Mouse (Mus musculus) liver, embryonic 13.5 days (tissue): ENCODE measurements at regions not wholly inside any gene's neighbourhood (a gene's known extent, or its start where the extent isn't known, plus 50 kb on each side); places are given as distances from the start of the nearest gene placed in this dataset.

Source experiments
- ATAC-seq: fragments of 200-750 bp; cut with Nextera tagmentation; 2 replicates; pipeline ENCODE4 v1.8.0; 2017; ENCODE audit warnings: low read depth, mild to moderate bottlenecking, moderate number of reproducible peaks, moderate library complexity
- DNase-seq: peaks from one replicate; pipeline ENCODE4 v3.0.0; 2022
- H3K27ac ChIP-seq: fragments of 300-500 bp; sonication (generic); 2 replicates; pipeline ENCODE4 v1.5.1; 2015; ENCODE audit warnings: moderate library complexity, mild to moderate bottlenecking, inconsistent platforms
- H3K27me3 ChIP-seq: fragments of 300-500 bp; sonication (generic); 2 replicates; pipeline ENCODE4 v1.6.1; 2015; ENCODE audit warnings: mild to moderate bottlenecking, inconsistent platforms
- H3K36me3 ChIP-seq: fragments of 300-500 bp; sonication (generic); 2 replicates; pipeline ENCODE4 v1.6.1; 2015; ENCODE audit warnings: mild to moderate bottlenecking, inconsistent platforms
- H3K4me1 ChIP-seq: fragments of 300-500 bp; sonication (generic); replicated peaks from 2 replicates; pipeline ENCODE4 v1.6.1; 2015; ENCODE audit warnings: inconsistent platforms
- H3K4me2 ChIP-seq: fragments of 300-500 bp; sonication (generic); 2 replicates; pipeline ENCODE4 v1.6.1; 2015; ENCODE audit warnings: inconsistent platforms, mild to moderate bottlenecking, moderate library complexity
- H3K4me3 ChIP-seq: fragments of 300-500 bp; sonication (generic); replicated peaks from 2 replicates; pipeline ENCODE4 v1.5.1; 2015; ENCODE audit warnings: mild to moderate bottlenecking, inconsistent platforms
- H3K9ac ChIP-seq: fragments of 300-500 bp; sonication (generic); 2 replicates; pipeline ENCODE4 v1.6.1; 2015; ENCODE audit warnings: mild to moderate bottlenecking, inconsistent platforms
- H3K9me3 ChIP-seq: fragments of 300-500 bp; sonication (generic); replicated peaks from 2 replicates; pipeline ENCODE4 v1.6.1; 2016; ENCODE audit warnings: inconsistent platforms
- WGBS: fragments of 180-500 bp; shearing (Covaris S2); methylation state at CpG from one replicate; pipeline ENCODE4 v1.1.7; 2015; ENCODE audit not compliant: insufficient replicate concordance; 5-methylcytosine and 5-hydroxymethylcytosine counted together

DNA sequence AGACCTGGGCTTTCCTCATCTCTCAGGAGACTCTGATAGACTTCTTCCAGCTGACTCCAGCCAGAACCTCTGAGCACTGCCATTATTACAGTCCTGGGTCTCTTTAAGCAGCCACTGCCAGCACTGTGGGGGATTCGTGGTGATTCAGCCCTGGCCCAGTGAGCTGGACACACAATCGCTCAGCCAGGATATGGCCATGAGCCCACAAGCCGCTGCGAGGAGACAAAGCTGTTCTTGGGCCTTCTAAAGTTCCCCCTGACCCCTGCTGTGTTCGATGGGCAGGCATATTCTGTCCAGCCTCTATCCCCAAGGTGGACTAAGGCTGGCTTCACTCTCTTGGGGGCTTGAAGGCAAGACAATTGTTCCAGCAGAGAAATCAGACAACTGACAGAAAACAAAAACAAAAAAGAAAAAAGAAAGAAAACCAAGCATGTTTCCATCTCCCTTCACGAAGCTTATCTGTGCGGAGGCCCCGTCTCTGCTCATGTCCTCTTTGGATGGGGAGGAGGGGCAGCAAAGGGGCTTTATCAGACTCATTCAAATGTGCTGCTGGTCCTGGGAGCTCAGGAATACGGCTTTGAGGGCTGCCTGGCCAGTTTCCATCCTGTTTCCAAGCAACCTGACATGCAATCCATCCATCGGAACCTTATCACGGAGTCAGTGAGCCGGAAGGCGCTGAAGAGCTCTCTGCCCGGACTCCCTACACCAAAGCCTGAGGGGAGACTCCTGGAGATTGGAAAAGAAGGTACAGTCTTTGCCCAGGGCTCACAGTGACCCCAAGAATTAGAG, 362.0 kb downstream of the Sox9 start:
- no peaks in the 10 kb centered on the region for H3K27me3 ChIP-seq
- H3K27ac ChIP-seq, result no peak overlapping the region
- no peak overlapping the region for H3K4me3 ChIP-seq
- H3K36me3 ChIP-seq, result no peaks in the 10 kb centered on the region
- no peaks in the 10 kb centered on the region for H3K9me3 ChIP-seq
- WGBS, result 54% methylated on average over 14 of the region's 14 CpGs
- H3K4me2 ChIP-seq, result no peak overlapping the region
- no peak for DNase-seq
- peaks cover 14% of the 10 kb centered on the region for H3K4me1 ChIP-seq
- no peak for ATAC-seq
- H3K9ac ChIP-seq, result no peak overlapping the region

DNA sequence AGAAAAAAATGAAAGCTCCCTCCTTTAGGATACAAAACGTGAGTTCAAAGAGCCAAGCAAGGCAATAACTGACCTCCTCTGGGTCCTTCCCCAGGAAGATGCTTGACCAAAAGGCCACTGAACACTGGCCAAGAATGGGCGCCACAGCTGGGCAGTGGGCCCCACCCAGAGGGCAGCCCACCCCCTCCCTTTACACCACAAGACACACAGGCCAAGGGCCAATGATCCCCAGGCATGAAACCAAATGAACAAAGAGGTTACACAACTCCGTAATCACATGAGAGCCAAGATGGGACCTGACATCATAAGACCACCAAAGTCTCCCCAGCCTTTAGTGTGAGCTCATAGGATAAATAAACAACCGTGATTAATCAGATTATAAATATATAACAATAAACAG, 363.7 kb downstream of the Sox9 start:
- ATAC-seq (no peak), DNase-seq (no peak)
- Histone ChIP-seq H3K4me3 (no peak overlapping the region), H3K27ac (no peak overlapping the region), H3K36me3 (no peaks in the 10 kb centered on the region), H3K27me3 (no peaks in the 10 kb centered on the region), H3K9me3 (no peaks in the 10 kb centered on the region), H3K9ac (no peak overlapping the region), H3K4me1 (peaks cover 14% of the 10 kb centered on the region), H3K4me2 (no peak overlapping the region)
- 67% methylated on average over 4 of the region's 4 CpGs for WGBS

GRCm38 (mm10) chr11:113146762-113147161, 364.7 kb downstream of the Sox9 start:
- Histone ChIP-seq H3K4me3 (no peak overlapping the region), H3K9ac (no peak overlapping the region), H3K9me3 (no peaks in the 10 kb centered on the region), H3K4me2 (no peak overlapping the region), H3K36me3 (no peaks in the 10 kb centered on the region), H3K4me1 (peaks cover 14% of the 10 kb centered on the region), H3K27me3 (no peaks in the 10 kb centered on the region), H3K27ac (no peak overlapping the region)
- DNase-seq, result no peak
- WGBS, result 83% methylated on average over 8 of the region's 8 CpGs
- ATAC-seq, result no peak

DNA sequence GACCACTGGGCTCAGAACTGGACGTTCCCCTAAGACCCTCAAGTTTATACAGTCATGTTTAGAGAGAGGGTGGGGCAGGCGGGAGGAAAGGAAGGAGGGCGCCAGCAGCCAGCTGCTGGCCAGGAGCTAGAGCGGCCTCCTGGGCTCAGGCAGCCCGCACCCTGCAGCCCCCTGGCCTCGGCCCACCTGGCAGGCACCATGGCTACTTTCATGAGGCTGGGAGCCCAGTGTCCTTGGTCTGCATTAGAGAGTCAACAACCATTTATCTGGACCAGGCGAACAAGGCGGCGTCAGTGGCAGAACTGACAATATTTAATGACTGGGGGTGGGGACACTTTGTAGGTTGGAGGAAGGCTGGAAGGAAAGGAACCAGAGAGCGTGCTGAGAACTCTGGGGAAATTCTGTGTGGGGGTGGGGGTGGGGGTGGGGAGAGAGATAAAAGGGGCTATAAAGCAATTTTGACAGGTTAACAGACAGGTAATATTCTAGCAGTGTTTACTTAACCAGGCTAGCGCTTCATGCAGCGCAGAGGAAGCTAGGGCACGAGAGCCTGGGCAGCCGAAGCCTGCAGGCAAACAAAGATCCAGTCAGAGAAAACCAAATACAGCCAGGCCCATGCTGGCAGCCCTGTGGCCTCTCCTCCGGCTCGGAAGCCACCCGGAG, 365.6 kb downstream of the Sox9 start:
- Histone ChIP-seq H3K27ac (no peak overlapping the region), H3K9me3 (no peaks in the 10 kb centered on the region), H3K4me3 (no peak overlapping the region), H3K27me3 (no peaks in the 10 kb centered on the region), H3K9ac (no peak overlapping the region), H3K4me1 (peaks cover 14% of the 10 kb centered on the region), H3K36me3 (no peaks in the 10 kb centered on the region), H3K4me2 (peak overlapping the region; percentile 5; the same call in 1 of the 2 replicates)
- 66% methylated on average over 17 of the region's 17 CpGs for WGBS
- DNase-seq, result no peak
- no peak for ATAC-seq

GRCm38 (mm10) chr11:113148198-113148537, 366.1 kb downstream of the Sox9 start:
- H3K9ac ChIP-seq, result no peak overlapping the region
- H3K9me3 ChIP-seq, result no peaks in the 10 kb centered on the region
- peaks cover 14% of the 10 kb centered on the region for H3K4me1 ChIP-seq
- H3K4me3 ChIP-seq, result no peak overlapping the region
- H3K4me2 ChIP-seq, result peak overlapping the region; percentile 5; the same call in 1 of the 2 replicates
- H3K27ac ChIP-seq, result no peak overlapping the region
- no peak for DNase-seq
- 71% methylated on average over 9 of the region's 9 CpGs for WGBS
- no peaks in the 10 kb centered on the region for H3K36me3 ChIP-seq
- no peak for ATAC-seq
- no peaks in the 10 kb centered on the region for H3K27me3 ChIP-seq

GRCm38 (mm10) chr11:113155515-113155914, 373.5 kb downstream of the Sox9 start:
- no peaks in the 10 kb centered on the region for H3K27me3 ChIP-seq
- no peak overlapping the region for H3K9ac ChIP-seq
- H3K9me3 ChIP-seq, result no peaks in the 10 kb centered on the region
- no peak overlapping the region for H3K4me3 ChIP-seq
- ATAC-seq, result no peak
- no peak overlapping the region for H3K27ac ChIP-seq
- 82% methylated on average over 6 of the region's 6 CpGs for WGBS
- H3K4me1 ChIP-seq, result no peaks in the 10 kb centered on the region
- DNase-seq, result no peak
- no peak overlapping the region for H3K4me2 ChIP-seq
- no peaks in the 10 kb centered on the region for H3K36me3 ChIP-seq

GRCm38 (mm10) chr11:113163941-113164340, 381.9 kb downstream of the Sox9 start:
- ATAC-seq, result no peak
- no peaks in the 10 kb centered on the region for H3K9me3 ChIP-seq
- H3K27ac ChIP-seq, result no peak overlapping the region
- no peaks in the 10 kb centered on the region for H3K36me3 ChIP-seq
- DNase-seq, result no peak
- H3K27me3 ChIP-seq, result no peaks in the 10 kb centered on the region
- 27% methylated on average over 3 of the region's 3 CpGs for WGBS
- H3K4me1 ChIP-seq, result peaks cover 23% of the 10 kb centered on the region
- H3K9ac ChIP-seq, result no peak overlapping the region
- no peak overlapping the region for H3K4me2 ChIP-seq
- H3K4me3 ChIP-seq, result no peak overlapping the region

DNA sequence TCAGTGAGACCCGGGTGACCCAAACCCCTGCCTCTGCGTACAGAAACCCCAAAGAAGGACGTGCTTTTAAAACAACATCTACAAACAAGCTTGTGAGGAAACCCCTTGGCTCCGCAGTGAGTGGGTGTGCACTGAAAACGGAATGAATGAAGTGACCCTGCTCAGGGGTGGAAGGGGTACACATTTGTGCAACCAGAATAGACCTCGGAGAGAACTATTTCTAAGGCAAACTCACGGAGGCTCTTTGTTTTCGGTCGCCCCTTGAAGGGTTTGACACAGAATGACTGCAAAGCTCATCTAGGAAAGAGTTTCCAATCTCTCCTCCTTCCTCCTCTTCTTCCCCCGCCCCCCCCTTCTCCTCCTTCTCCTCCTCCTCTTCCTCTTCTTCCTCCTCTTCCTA, 382.5 kb downstream of the Sox9 start:
- H3K4me3 ChIP-seq, result no peak overlapping the region
- no peaks in the 10 kb centered on the region for H3K27me3 ChIP-seq
- H3K4me2 ChIP-seq, result no peak overlapping the region
- H3K4me1 ChIP-seq, result peaks cover 23% of the 10 kb centered on the region
- no peaks in the 10 kb centered on the region for H3K9me3 ChIP-seq
- ATAC-seq (no peak), DNase-seq (no peak)
- no peak overlapping the region for H3K9ac ChIP-seq
- H3K36me3 ChIP-seq, result no peaks in the 10 kb centered on the region
- 25% methylated on average over 10 of the region's 10 CpGs for WGBS
- H3K27ac ChIP-seq, result no peak overlapping the region

DNA sequence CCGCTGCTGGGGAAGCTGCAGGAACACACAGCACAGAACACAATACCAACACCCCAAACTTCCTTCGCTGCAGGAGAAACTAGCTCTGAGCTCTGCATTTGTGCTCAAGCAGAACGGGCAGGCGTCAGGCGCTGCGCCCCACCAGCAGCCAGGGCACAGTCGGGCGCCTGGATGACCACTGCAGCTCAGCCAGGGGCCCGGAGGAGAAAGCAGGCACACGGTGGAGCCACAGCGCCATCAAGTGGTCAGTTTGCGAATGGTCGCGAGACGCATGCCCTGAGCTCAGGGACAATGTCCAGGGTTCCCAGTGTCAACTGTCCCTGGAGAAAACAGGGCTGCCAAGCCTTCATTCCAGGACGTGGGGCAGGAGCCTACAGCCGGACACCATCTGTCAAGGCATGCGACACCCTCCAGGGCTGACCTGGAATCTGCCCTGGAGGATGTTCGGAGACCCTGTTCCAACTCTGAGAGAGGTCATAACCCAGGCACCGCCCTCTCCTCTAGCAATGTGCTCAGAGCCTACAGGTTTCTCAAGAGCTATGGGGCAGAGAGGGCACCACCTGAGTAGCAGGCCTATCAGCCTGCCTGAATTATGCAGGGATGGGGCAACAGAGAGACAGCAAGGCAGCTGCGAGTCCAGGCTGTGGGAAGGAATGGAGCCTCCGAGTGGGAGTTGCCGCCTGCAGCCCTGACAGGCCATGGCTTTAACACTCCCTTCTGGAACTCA, 383.2 kb downstream of the Sox9 start:
- 13% methylated on average over 23 of the region's 23 CpGs for WGBS
- H3K27ac ChIP-seq, result no peak overlapping the region

DNA sequence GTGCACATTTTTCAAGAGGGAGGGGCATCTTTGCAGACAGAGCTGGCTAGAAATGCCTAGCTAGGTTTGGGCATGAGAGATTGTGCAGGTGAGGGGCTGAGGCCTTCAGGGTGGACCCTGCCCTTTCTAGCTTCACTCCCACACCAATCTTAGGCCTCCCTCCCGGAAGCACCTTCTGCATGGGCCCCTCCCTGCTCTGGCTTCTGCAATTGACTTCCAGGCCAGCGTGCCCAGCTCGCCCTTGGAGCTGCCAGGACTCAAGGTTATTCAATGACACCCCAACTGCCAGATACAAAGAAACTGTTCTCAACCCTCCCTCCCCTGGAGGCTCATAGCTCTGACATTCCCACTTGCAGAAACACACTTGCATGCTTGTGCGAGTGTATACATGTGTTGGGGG, 384.5 kb downstream of the Sox9 start:
- no peaks in the 10 kb centered on the region for H3K36me3 ChIP-seq
- DNase-seq (no peak), ATAC-seq (no peak)
- no peaks in the 10 kb centered on the region for H3K9me3 ChIP-seq
- no peaks in the 10 kb centered on the region for H3K27me3 ChIP-seq
- H3K4me2 ChIP-seq, result no peak overlapping the region
- 64% methylated on average over 4 of the region's 4 CpGs for WGBS
- no peak overlapping the region for H3K4me3 ChIP-seq
- no peak overlapping the region for H3K27ac ChIP-seq
- H3K9ac ChIP-seq, result no peak overlapping the region
- H3K4me1 ChIP-seq, result peaks cover 29% of the 10 kb centered on the region

More for the DNA sequence above, 383.2 kb downstream of the Sox9 start:
- H3K27me3 ChIP-seq, result no peaks in the 10 kb centered on the region
- H3K4me2 ChIP-seq, result peak overlapping the region; percentile 37
- no peaks in the 10 kb centered on the region for H3K36me3 ChIP-seq
- no peak overlapping the region for H3K4me3 ChIP-seq
- H3K9me3 ChIP-seq, result no peaks in the 10 kb centered on the region
- ATAC-seq (peak; percentile 61), DNase-seq (peak; percentile 28)
- H3K4me1 ChIP-seq, result peaks cover 23% of the 10 kb centered on the region
- no peak overlapping the region for H3K9ac ChIP-seq

GRCm38 (mm10) chr11:113172497-113173140, 390.6 kb downstream of the Sox9 start:
- peak overlapping the region; percentile 67 for H3K4me2 ChIP-seq

More at GRCm38 (mm10) chr11:113172497-113173140, 390.6 kb downstream of the Sox9 start:
- Histone ChIP-seq H3K9ac (peak overlapping the region; percentile 74), H3K36me3 (no peaks in the 10 kb centered on the region), H3K4me1 (peaks cover 27% of the 10 kb centered on the region), H3K27me3 (no peaks in the 10 kb centered on the region), H3K9me3 (no peaks in the 10 kb centered on the region), H3K4me3 (peak overlapping the region; percentile 66), H3K27ac (peak overlapping the region; percentile 78)
- DNase-seq (peak; percentile 29), ATAC-seq (peak; percentile 76)
- WGBS, result 21% methylated on average over 16 of the region's 16 CpGs
